Comparison of ENCODE assay signal across 16 mouse cellular contexts in genomic region chr2:126038221-126039000, GRCm38 (mm10). TPM values are rescaled to one million over a fixed set of nuclear protein-coding genes. Genes with fewer than 3 reads are reported as not detected.
DNase-seq lines count a peak whose midpoint lies in the region; ATAC-seq and TF ChIP-seq lines count a peak whose summit lies in the region.
"Had no signal": no experiment of that assay in that cellular context is flagged by ENCODE, and none has a peak within 500 bp of the region (broad histone marks: within the 10 kb centered on the region; RNA-seq: fewer than 3 reads in every experiment).

No protein-coding gene starts in this region.

- H3K4me3 ChIP-seq in heart, embryonic 12.5 days, result no peak overlapping the region
- H3K4me3 ChIP-seq in lung, embryonic 16.5 days (ENCODE audit: low read length), result peak overlapping the region; percentile 14; the same call in 1 of the 2 replicates
- H3K4me3 ChIP-seq in embryonic facial prominence, embryonic 14.5 days (ENCODE audit: low read depth, low read length), result peak overlapping the region; percentile 10
- no peak overlapping the region; the same call in 1 of the 2 replicates for H3K4me3 ChIP-seq in stomach, postnatal 0 days (ENCODE audit: low read depth, low read length)
- H3K4me3 ChIP-seq: hindbrain, embryonic 10.5 days; limb, embryonic 15.5 days had no signal

- peak overlapping the region; percentile 46; the same call in 1 of the 2 replicates for H3K27ac ChIP-seq in heart, embryonic 12.5 days (ENCODE audit: poor library complexity, severe bottlenecking)
- peak overlapping the region; percentile 86 for H3K27ac ChIP-seq in lung, embryonic 16.5 days (ENCODE audit: low read length)
- H3K27ac ChIP-seq in embryonic facial prominence, embryonic 14.5 days (replicated peaks; ENCODE audit: low read depth, low read length), result no peak overlapping the region
- H3K27ac ChIP-seq in stomach, postnatal 0 days (replicated peaks), result no peak overlapping the region
- H3K27ac ChIP-seq: hindbrain, embryonic 10.5 days; hindbrain, postnatal 0 days; limb, embryonic 15.5 days had no signal

- intact Hi-C loops in heart, postnatal 14 days (cut with DNase I), result no loop called here

- H3K4me1 ChIP-seq in heart, embryonic 12.5 days (replicated peaks), result peaks cover 25% of the 10 kb centered on the region
- H3K4me1 ChIP-seq in lung, embryonic 16.5 days (replicated peaks; ENCODE audit: control insufficient read depth, insufficient read depth, low read length), result peaks cover 2% of the 10 kb centered on the region
- H3K4me1 ChIP-seq in embryonic facial prominence, embryonic 14.5 days (ENCODE audit: control insufficient read depth, insufficient read depth, low read length), result peaks cover 23% of the 10 kb centered on the region
- H3K4me1 ChIP-seq in stomach, postnatal 0 days (replicated peaks; ENCODE audit: control insufficient read depth, insufficient read depth), result no peaks in the 10 kb centered on the region

- H3K9ac ChIP-seq in heart, embryonic 12.5 days, result no peak overlapping the region
- H3K9ac ChIP-seq in lung, embryonic 16.5 days (ENCODE audit: low read length), result no peak overlapping the region
- H3K9ac ChIP-seq in embryonic facial prominence, embryonic 14.5 days (ENCODE audit: low read depth, low read length), result no peak overlapping the region
- H3K9ac ChIP-seq in stomach, postnatal 0 days (ENCODE audit: low read length), result no peak overlapping the region
- H3K9ac ChIP-seq: limb, embryonic 15.5 days had no signal

- DNase-seq in heart, postnatal 14 days, result no peak
- DNase-seq in lung, postnatal 14 days, result no peak
- DNase-seq in embryonic facial prominence, embryonic 14.5 days (ENCODE audit: low spot score), result no peak
- DNase-seq in stomach, postnatal 0 days (ENCODE audit: low spot score), result no peak
- DNase-seq in spleen, adult 12 weeks (ENCODE audit: low spot score), result no peak
- DNase-seq: adrenal gland, postnatal 10 days had no signal

- no peaks in the 10 kb centered on the region for H3K36me3 ChIP-seq in heart, embryonic 12.5 days
- H3K36me3 ChIP-seq in lung, embryonic 16.5 days (ENCODE audit: control insufficient read depth, insufficient read depth, low read length), result no peaks in the 10 kb centered on the region
- H3K36me3 ChIP-seq in embryonic facial prominence, embryonic 14.5 days (ENCODE audit: control insufficient read depth, insufficient read depth, low read length), result no peaks in the 10 kb centered on the region
- no peaks in the 10 kb centered on the region for H3K36me3 ChIP-seq in stomach, postnatal 0 days (ENCODE audit: control insufficient read depth, insufficient read depth, low read length)
- H3K36me3 ChIP-seq: hindbrain, embryonic 10.5 days; limb, embryonic 15.5 days had no signal

- 75% methylated on average over 7 of the region's 7 CpGs for WGBS in heart, embryonic 12.5 days
- 73% methylated on average over 7 of the region's 7 CpGs for WGBS in lung, embryonic 16.5 days
- 61% methylated on average over 7 of the region's 7 CpGs for WGBS in embryonic facial prominence, embryonic 14.5 days
- WGBS in stomach, postnatal 0 days, result 67% methylated on average over 7 of the region's 7 CpGs

- TF ChIP-seq EP300 in stomach, postnatal 0 days (optimal IDR thresholded peaks at IDR 0.05), result no peak

- ATAC-seq in heart, embryonic 12.5 days (ENCODE audit: insufficient number of reproducible peaks, low FRiP score), result no peak
- ATAC-seq in lung, embryonic 16.5 days (ENCODE audit: low read depth), result no peak
- no peak for ATAC-seq in embryonic facial prominence, embryonic 14.5 days (ENCODE audit: low read depth)
- no peak for ATAC-seq in stomach, postnatal 0 days (ENCODE audit: low FRiP score, low TSS enrichment)
- ATAC-seq: forebrain, embryonic 16.5 days; hindbrain, postnatal 0 days; intestine, postnatal 0 days; Patski had no signal

- H3K9me3 ChIP-seq in heart, embryonic 12.5 days (replicated peaks), result no peaks in the 10 kb centered on the region
- H3K9me3 ChIP-seq in lung, embryonic 16.5 days (ENCODE audit: control insufficient read depth, low read length), result no peaks in the 10 kb centered on the region
- no peaks in the 10 kb centered on the region for H3K9me3 ChIP-seq in embryonic facial prominence, embryonic 14.5 days (ENCODE audit: control insufficient read depth, low read length)
- H3K9me3 ChIP-seq in stomach, postnatal 0 days (ENCODE audit: control insufficient read depth, low read length), result no peaks in the 10 kb centered on the region
- H3K9me3 ChIP-seq: hindbrain, embryonic 10.5 days; limb, embryonic 15.5 days had no signal

- H3K4me2 ChIP-seq in heart, embryonic 12.5 days, result no peak overlapping the region
- H3K4me2 ChIP-seq in lung, embryonic 16.5 days (ENCODE audit: low read depth, low read length), result peak overlapping the region; percentile 44
- peak overlapping the region; percentile 43 for H3K4me2 ChIP-seq in embryonic facial prominence, embryonic 14.5 days (ENCODE audit: low read depth, low read length)
- peak overlapping the region; percentile 12; the same call in 1 of the 2 replicates for H3K4me2 ChIP-seq in stomach, postnatal 0 days (replicated peaks; ENCODE audit: low read depth)
- H3K4me2 ChIP-seq: limb, embryonic 15.5 days had no signal

- no peaks in the 10 kb centered on the region for H3K27me3 ChIP-seq in heart, embryonic 12.5 days (replicated peaks)
- no peaks in the 10 kb centered on the region for H3K27me3 ChIP-seq in lung, embryonic 16.5 days (ENCODE audit: control insufficient read depth, insufficient read depth, low read depth, low read length)
- no peaks in the 10 kb centered on the region for H3K27me3 ChIP-seq in embryonic facial prominence, embryonic 14.5 days (replicated peaks; ENCODE audit: control insufficient read depth, insufficient read depth, low read length)
- H3K27me3 ChIP-seq in stomach, postnatal 0 days (ENCODE audit: control insufficient read depth, insufficient read depth, low read length), result no peaks in the 10 kb centered on the region
- H3K27me3 ChIP-seq: limb, embryonic 15.5 days; Patski had no signal

- no peak for TF ChIP-seq CTCF in stomach, postnatal 0 days (IDR thresholded peaks at IDR 0.05; ENCODE audit: low read depth)

RNA-seq across cellular contexts. Expression of gene Fgf7, which starts 4.0 kb away (rescaled TPM):
- polyA plus RNA-seq in heart, embryonic 12.5 days (2016; fragmentation: Nextera tagmentation; extraction: Ambion mirVana), result 0.73 and 0.85 TPM in 2 replicates
- total RNA-seq in heart, postnatal 14 days (2021), result 1 to 10 TPM in 1 of 2 experiments, under 1 TPM in 1; 0.59 to 1.2 TPM
- polyA plus RNA-seq in lung, embryonic 16.5 days (2015; fragmentation: Nextera tagmentation; extraction: Ambion mirVana), result 16.3 and 19.2 TPM in 2 replicates
- polyA plus RNA-seq in embryonic facial prominence, embryonic 14.5 days (2014; fragmentation: Nextera tagmentation; extraction: Ambion mirVana), result 16.1 and 17.6 TPM in 2 replicates
- polyA plus RNA-seq in stomach, postnatal 0 days (2015; fragmentation: Nextera tagmentation; extraction: Ambion mirVana), result 4.3 and 5.5 TPM in 2 replicates
- total RNA-seq: common myeloid progenitor, adult 5-6 weeks; megakaryocyte-erythroid progenitor cell, adult 5-6 weeks had no signal

Comparison
In these comparisons a context has a peak if more than half of its experiments do, and no peak if none do; other contexts are left out.
1. H3K27ac ChIP-seq: peak in heart, embryonic 12.5 days (single experiment) and lung, embryonic 16.5 days (single experiment); none in embryonic facial prominence, embryonic 14.5 days (single experiment) and stomach, postnatal 0 days (single experiment).
2. H3K4me3 ChIP-seq: peak in lung, embryonic 16.5 days (single experiment) and embryonic facial prominence, embryonic 14.5 days (single experiment); none in heart, embryonic 12.5 days (single experiment) and stomach, postnatal 0 days (single experiment).